Mouse (Mus musculus) small intestine, adult 2 months (tissue): Measurements from ENCODE around the gene Tmem86a.

ENCODE experiments used
- CTCF ChIP-seq: fragments of 200-500 bp; IDR thresholded peaks from 2 replicates; pipeline ENCODE4 v1.5.1; 2012; ENCODE audit warnings: low read depth, mild to moderate bottlenecking, control low read depth, inconsistent platforms, low read length, moderate library complexity, mixed read lengths; ENCODE audit not compliant: insufficient replicate concordance, insufficient read length; ENCODE audit errors: extremely low read depth
- POLR2A ChIP-seq: fragments of 200-500 bp; IDR thresholded peaks from 2 replicates; pipeline ENCODE4 v1.6.1; 2012; ENCODE audit warnings: low read depth, mild to moderate bottlenecking, control low read depth, inconsistent platforms, low read length, moderate library complexity

GRCm38 (mm10) chr7:47051404-47052151, 1.2 kb downstream of the Tmem86a start:
- TF ChIP-seq POLR2A, result no peak
- no peak for TF ChIP-seq CTCF
